Mouse (Mus musculus): ENCODE results near the gene Urb1. TPM values are rescaled to one million over a fixed set of nuclear protein-coding genes. Genes with fewer than 3 reads are reported as not detected.

Gene Urb1
- 18.4 TPM for polyA plus RNA-seq (2017; shearing (Covaris generic))

DNA sequence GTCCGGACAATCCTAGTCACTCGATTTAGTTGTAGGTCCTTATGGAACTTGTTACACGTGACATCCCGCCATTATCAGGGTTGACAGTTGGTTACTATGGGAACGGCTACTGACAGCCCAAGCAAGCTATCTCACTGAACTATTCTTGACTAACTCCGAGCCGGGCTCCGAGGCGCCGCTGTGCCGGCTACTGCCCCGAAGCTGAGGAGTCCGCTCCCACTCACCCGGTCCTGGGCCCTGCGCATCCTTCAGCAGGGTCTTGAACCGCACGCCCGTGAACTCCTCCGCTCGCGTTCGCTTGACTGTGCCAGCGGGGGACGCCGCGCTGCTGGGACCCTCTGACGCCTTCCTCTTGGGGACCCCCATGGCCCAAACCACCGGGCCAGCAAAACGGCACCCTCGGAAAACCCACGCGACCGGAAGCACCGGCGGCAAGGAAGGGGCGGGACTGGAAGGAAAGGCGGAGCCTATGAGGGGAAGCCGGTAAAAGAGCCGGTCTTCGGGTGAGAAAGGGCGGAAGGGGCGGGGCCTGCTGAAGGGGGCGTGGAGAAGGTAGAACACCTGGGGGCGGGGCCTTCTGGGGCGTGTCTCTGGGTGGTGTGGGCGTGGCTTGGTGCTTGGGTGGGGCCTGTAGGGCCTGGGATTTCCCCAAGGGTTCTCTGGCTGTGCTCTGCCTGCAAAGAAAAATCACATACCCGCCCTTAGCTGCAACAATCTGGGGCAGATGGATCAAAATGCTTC is at the start of gene Urb1:
TSS of gene Urb1 (minus strand) at position 439 of the 741 bp plus-strand sequence.

GRCm38 (mm10) chr16:90826457-90826856 is 16.2 kb upstream of the Urb1 start, which contains the start of gene Eva1c:
Eva1c (plus strand) TSS chr16:90826719.

DNA sequence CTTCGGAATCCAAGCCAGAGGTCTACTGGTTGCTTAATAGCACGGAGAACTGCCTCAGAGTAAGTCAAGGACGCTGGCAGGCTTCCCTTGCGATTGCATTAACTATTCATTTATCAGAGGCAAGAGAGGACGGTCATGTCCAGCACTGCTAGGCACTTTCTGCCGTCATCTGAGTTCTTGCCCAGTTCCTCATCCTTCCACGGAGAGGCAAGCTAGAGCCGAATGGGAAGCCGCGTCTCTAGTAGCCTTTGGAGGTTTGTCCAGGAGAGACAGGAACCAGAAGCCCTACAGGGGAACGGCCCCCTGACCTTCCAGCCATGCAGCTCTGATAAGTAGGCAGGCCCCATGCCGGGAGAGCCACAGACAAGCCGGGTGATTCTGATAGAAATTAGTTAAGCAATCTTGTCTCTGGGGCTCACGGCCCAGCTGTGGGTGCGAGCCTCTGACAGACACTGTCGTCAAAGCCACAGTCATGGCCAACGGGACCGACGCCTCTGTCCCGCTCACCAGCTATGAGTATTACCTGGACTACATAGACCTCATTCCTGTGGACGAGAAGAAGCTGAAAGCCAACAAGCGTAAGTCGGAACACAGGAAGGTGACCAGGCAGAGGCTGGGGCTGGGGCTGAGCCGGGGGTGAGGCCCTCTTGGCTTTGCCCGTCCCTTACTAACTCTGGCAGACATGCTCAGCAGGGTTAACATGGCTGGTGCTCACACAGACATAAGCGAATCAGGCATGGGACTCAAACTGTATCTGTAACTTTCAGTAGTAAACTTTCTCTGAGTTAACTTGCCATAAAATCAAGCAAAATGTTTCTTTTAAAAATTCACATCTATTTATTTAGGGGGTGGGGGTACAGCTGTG is 71.9 kb downstream of the Urb1 start, which contains the start of gene Mrap:
TSS of gene Mrap (plus strand) at position 116 of the 865 bp plus-strand sequence.

DNA sequence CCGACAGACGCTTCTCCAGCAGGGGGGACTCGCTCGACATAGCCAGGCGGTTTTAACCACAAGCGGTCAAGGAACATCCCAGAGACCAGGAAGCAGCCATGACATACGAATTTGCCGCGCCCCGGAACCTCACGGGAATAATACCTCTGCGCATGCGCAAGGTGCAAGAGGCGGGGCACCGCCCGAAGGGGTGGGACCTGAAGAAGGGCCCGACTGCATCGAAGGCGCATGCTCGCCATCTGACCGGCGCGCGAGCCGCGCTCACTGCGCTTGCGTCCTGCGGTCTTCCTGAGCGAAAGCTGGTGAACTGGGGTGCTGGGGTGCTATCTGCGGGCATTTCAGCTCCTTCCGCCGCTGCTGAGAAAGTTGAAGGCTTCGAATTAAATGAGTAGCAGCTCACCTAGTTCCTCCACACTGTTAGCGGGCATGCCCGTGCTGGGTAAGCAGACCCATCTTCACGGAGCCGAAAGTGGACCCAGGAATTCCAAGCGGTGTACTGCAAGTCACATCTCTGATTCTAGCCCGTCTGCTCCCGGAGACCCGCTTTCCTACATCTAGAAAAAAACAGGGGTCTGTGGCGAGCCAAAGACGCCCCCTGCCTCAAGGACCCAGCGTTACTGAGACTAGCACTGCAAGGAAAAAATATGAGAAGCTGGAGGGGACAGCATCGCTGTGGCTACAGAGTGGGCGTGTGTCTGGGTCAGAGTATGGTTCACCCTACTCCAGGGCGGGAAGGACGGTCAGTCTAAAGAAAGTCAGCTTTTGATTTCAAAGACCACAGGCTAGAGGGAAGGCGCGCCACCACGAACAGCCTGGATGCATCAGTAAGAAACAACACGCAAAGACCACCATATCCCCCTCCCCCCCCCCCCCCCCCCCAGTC is 82.7 kb downstream of the Urb1 start, which contains the start of gene Mis18a:
TSS of gene Mis18a (minus strand) at position 172 of the 883 bp plus-strand sequence.

Other genes starting within 250 kb of the Urb1 start
- 62.3 TPM for gene Mis18a, start 83.0 kb downstream of the Urb1 start, polyA plus RNA-seq (2017; shearing (Covaris generic))
- not detected for gene Mrap, start 72.2 kb downstream of the Urb1 start, polyA plus RNA-seq (2017; shearing (Covaris generic))
- not detected for gene Eva1c, start 16.3 kb upstream of the Urb1 start, polyA plus RNA-seq (2017; shearing (Covaris generic))
- 46.9 TPM for gene Cfap298, start 124.7 kb upstream of the Urb1 start, polyA plus RNA-seq (2017; shearing (Covaris generic))
- gene Synj1, start 200.9 kb upstream of the Urb1 start, polyA plus RNA-seq (2017; shearing (Covaris generic)), result 44.6 TPM
- 120 TPM for gene Paxbp1, start 234.1 kb upstream of the Urb1 start, polyA plus RNA-seq (2017; shearing (Covaris generic))